Mouse (Mus musculus): Measurements from ENCODE around the gene Gm35134. TPM values are rescaled to one million over a fixed set of nuclear protein-coding genes. Genes with fewer than 3 reads are reported as not detected.
"Not testable (repeated sequence)": the region's sequence is repeated elsewhere in the genome, so short reads cannot be mapped to it uniquely, and the experiment has no call there.

Gene Gm35134
- not detected in 2 replicates for polyA plus RNA-seq (2015; fragmentation: Nextera tagmentation; extraction: Ambion mirVana)

DNA sequence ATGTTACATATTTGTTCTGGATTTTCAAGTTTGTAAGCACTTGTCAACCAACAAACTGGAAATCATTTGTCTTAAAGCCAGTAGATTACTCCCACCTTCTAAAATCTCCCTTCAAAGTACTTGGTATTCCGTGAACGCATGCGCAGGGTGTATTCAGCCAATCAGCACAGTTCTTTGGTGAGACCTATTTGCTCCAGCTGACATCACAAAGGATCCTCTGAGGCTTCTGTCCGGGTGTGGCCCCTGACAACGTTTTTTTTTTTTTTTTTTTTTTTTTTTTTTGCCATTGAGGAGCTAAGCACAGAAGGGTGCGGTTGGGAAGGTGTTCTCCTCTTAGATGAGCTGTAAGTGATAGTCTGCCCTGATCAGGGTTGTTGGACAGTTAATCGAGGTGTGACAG lies at the start of gene Gm35134:
Gm35134 (plus strand) TSS at position 301 of the 400 bp plus-strand sequence.
- H3K36me3 ChIP-seq; H3K9me3 ChIP-seq; H3K4me3 ChIP-seq; H3K4me1 ChIP-seq; H3K27ac ChIP-seq; H3K9ac ChIP-seq; H3K27me3 ChIP-seq; H3K4me2 ChIP-seq; ATAC-seq (ENCODE audit: insufficient number of reproducible peaks, insufficient read depth, low FRiP score, low TSS enrichment, low read depth): not testable (repeated sequence)
- WGBS: no CpG with 5 or more reads among the region's 7 CpGs

Data from embryonic facial prominence, embryonic 13.5 days (tissue).